Mouse (Mus musculus): ENCODE data around the gene Olfr1446.

DNA sequence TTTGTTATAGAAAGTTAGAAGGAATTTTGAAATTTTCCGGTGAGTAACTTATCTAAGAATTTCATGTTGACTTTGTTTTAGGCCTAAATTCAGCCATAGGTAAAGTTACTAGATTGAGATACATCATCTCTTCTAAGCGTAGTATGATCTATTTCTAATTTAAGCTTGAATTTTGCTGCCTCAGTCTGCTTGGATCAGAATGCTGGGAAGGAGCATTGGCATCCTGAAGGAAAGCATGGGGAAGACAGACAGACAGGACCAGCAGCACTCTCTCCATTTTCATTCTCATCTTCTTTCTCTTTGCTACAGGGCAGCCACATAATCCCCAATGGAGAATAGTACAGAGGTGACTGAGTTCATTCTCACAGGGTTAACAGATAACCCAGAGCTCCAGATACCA lies 9.8 kb downstream of the Olfr1446 start, which contains the start of gene Olfr1445:
- TF ChIP-seq GABPA (IDR thresholded peaks at IDR 0.05; ENCODE audit: low read depth, low read length): no peak
- TF ChIP-seq TAL1 (IDR thresholded peaks at IDR 0.05; ENCODE audit: low read length): no peak
- TF ChIP-seq CTCF (IDR thresholded peaks at IDR 0.05 in 2 of 3, conservative IDR thresholded peaks at IDR 0.05 in 1 of 3; ENCODE audit: control insufficient read depth in 1 of 3, insufficient read depth in 1 of 3, low read depth in 2 of 3, low read length in 3 of 3, poor library complexity in 1 of 3, severe bottlenecking in 1 of 3): no peak
- TF ChIP-seq E2F4 (IDR thresholded peaks at IDR 0.05; ENCODE audit: borderline replicate concordance, low read depth, low read length): no peak
- TF ChIP-seq ETS1 (IDR thresholded peaks at IDR 0.05; ENCODE audit: low read depth, low read length): no peak
- no peak for TF ChIP-seq POLR2A (IDR thresholded peaks at IDR 0.05; ENCODE audit: control insufficient read depth in 1 of 2, insufficient read depth in 1 of 2, low read depth in 1 of 2, low read length in 2 of 2, poor library complexity in 1 of 2)
- no peak for TF ChIP-seq TCF12 (IDR thresholded peaks at IDR 0.05; ENCODE audit: low read depth, low read length)
- no peak for TF ChIP-seq POLR2AphosphoS5 (IDR thresholded peaks at IDR 0.05; ENCODE audit: borderline replicate concordance, low read depth, low read length)
- TF ChIP-seq CHD2 (IDR thresholded peaks at IDR 0.05; ENCODE audit: low read length): no peak
- TF ChIP-seq USF2 (IDR thresholded peaks at IDR 0.05; ENCODE audit: borderline replicate concordance in 1 of 2, insufficient read depth in 1 of 2, low read depth in 1 of 2, low read length in 2 of 2): no peak
